Mouse (Mus musculus) spleen, adult 2 months (tissue): ENCODE data around the gene Pcnx2.

Experiments used
- CTCF ChIP-seq: fragments of 200-500 bp; IDR thresholded peaks from 2 replicates; pipeline ENCODE4 v1.5.1; 2011; ENCODE audit warnings: mild to moderate bottlenecking, inconsistent platforms; ENCODE audit not compliant: insufficient read depth, insufficient read length, insufficient replicate concordance; ENCODE audit errors: extremely low read depth
- POLR2A ChIP-seq: fragments of 200-500 bp; IDR thresholded peaks from 2 replicates; pipeline ENCODE4 v1.6.1; 2011; ENCODE audit warnings: low read depth, low read length, inconsistent platforms

- peak; percentile 54; the same call in 1 of the 2 replicates for TF ChIP-seq CTCF
- no peak for TF ChIP-seq POLR2A
These were observed 37.5 kb upstream of the Pcnx2 start for GRCm38 (mm10) chr8:125935649-125936048.
